Mouse (Mus musculus): ENCODE results near the gene Sprr3.
"Not testable (repeated sequence)": the region's sequence is repeated elsewhere in the genome, so short reads cannot be mapped to it uniquely, and the experiment has no call there.

The Sprr3 gene

GRCm38 (mm10) chr3:92458620-92459019 lies at the start of gene Sprr3:
Sprr3 (minus strand) TSS chr3:92458720.
- no peak for DNase-seq (ENCODE audit: low read depth)

- DNase-seq (ENCODE audit: low read depth): no peak
Observed at GRCm38 (mm10) chr3:92508185-92508584, 49.7 kb upstream of the Sprr3 start.

- DNase-seq (ENCODE audit: low read depth): no peak
Observed at GRCm38 (mm10) chr3:92503528-92503927, 45.0 kb upstream of the Sprr3 start.

- DNase-seq (ENCODE audit: low read depth): no peak
Observed at GRCm38 (mm10) chr3:92500393-92500792, 41.9 kb upstream of the Sprr3 start, which contains the start of gene Sprr4. Sprr4 (minus strand) TSS chr3:92500493.

GRCm38 (mm10) chr3:92490262-92490661 lies 31.7 kb upstream of the Sprr3 start:
- not testable (repeated sequence) for DNase-seq (ENCODE audit: low read depth)

- no peak for DNase-seq (ENCODE audit: low read depth)
Observed at GRCm38 (mm10) chr3:92486307-92486706, 27.8 kb upstream of the Sprr3 start.

GRCm38 (mm10) chr3:92485863-92486262 lies 27.3 kb upstream of the Sprr3 start, which contains the start of gene Sprr1a:
Sprr1a (minus strand) TSS chr3:92485895.
- DNase-seq (ENCODE audit: low read depth): no peak

GRCm38 (mm10) chr3:92481249-92481648 lies 22.7 kb upstream of the Sprr3 start:
- peak; percentile 4 for DNase-seq (ENCODE audit: low read depth)

GRCm38 (mm10) chr3:92470111-92470510 lies 11.6 kb upstream of the Sprr3 start:
- no peak for DNase-seq (ENCODE audit: low read depth)

- DNase-seq (ENCODE audit: low read depth): no peak
Observed at GRCm38 (mm10) chr3:92467424-92467823, 8.9 kb upstream of the Sprr3 start.

- no peak for DNase-seq (ENCODE audit: low read depth)
Observed at GRCm38 (mm10) chr3:92466576-92466975, 8.1 kb upstream of the Sprr3 start.

- no peak for DNase-seq (ENCODE audit: low read depth)
Observed at GRCm38 (mm10) chr3:92455151-92455550, 3.4 kb downstream of the Sprr3 start.

GRCm38 (mm10) chr3:92440177-92440576 lies 18.3 kb downstream of the Sprr3 start:
- no peak for DNase-seq (ENCODE audit: low read depth)

- no peak for DNase-seq (ENCODE audit: low read depth)
Observed at GRCm38 (mm10) chr3:92438689-92439088, 19.8 kb downstream of the Sprr3 start, which contains the start of gene Sprr1b. Sprr1b (minus strand) TSS chr3:92438789.

GRCm38 (mm10) chr3:92432282-92432681 lies 26.2 kb downstream of the Sprr3 start, which contains the start of gene Sprr2k:
Sprr2k (plus strand) TSS chr3:92432582.
- DNase-seq (ENCODE audit: low read depth): no peak

- DNase-seq (ENCODE audit: low read depth): no peak
Observed at GRCm38 (mm10) chr3:92429323-92429722, 29.2 kb downstream of the Sprr3 start, which contains the start of gene Gm9774. Gm9774 (minus strand) TSS chr3:92429423.

GRCm38 (mm10) chr3:92417782-92418181 lies 40.7 kb downstream of the Sprr3 start, which contains the start of gene Sprr2j-ps:
Sprr2j-ps (plus strand) TSS chr3:92418082.
- DNase-seq (ENCODE audit: low read depth): no peak

- no peak for DNase-seq (ENCODE audit: low read depth)
Observed at GRCm38 (mm10) chr3:92407691-92408090, 50.8 kb downstream of the Sprr3 start, which contains the start of gene Sprr2i. Sprr2i (plus strand) TSS chr3:92407991.
